Mouse (Mus musculus) cerebellum, adult 2 months (tissue): ENCODE data around the gene P3h2.

Experiments
- CTCF ChIP-seq: fragments of 200-500 bp; IDR thresholded peaks from 2 replicates; pipeline ENCODE4 v1.5.1; 2011; ENCODE audit warnings: low read depth, mild to moderate bottlenecking, control low read depth, low read length, moderate library complexity, borderline replicate concordance; ENCODE audit not compliant: insufficient read depth
- POLR2A ChIP-seq: fragments of 200-500 bp; IDR thresholded peaks from 2 replicates; pipeline ENCODE4 v1.6.1; 2011; ENCODE audit warnings: low read length, control low read depth, borderline replicate concordance; ENCODE audit not compliant: insufficient read depth

DNA sequence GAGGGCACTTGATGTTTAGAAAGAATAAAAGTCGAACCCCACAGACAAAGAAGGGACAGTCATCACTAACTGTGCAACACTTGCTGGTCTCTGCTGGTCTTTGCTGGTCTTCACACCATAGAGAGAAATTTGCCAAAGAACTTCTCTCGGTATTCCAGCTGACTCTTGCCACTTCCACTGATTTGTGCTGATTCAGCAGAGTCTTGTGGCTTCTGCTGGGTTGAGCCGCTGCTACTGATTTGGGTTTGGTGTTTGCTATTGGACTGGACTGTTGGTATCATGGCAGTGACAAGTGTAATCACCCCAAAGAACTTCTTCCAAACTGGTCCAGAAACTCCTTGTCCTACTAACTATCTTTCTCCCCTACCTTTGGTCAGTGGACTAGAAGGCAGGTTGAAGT is 111.0 kb downstream of the P3h2 start:
- TF ChIP-seq CTCF (no peak), POLR2A (no peak)
